Mouse (Mus musculus): ENCODE measurements around the gene Ccdc85c. TPM values are rescaled to one million over a fixed set of nuclear protein-coding genes. Genes with fewer than 3 reads are reported as not detected.

The Ccdc85c gene
- polyA plus RNA-seq, 1 experiment = 75.0 TPM

- Histone ChIP-seq H3K4me3 (replicated peaks; ENCODE audit: insufficient read depth, low read depth, low read length) (no peak overlapping the region), H3K4me1 (ENCODE audit: control insufficient read depth, insufficient read depth, low read length) (peaks cover 25% of the 10 kb centered on the region), H3K27me3 (ENCODE audit: control insufficient read depth, insufficient read depth, low read length) (no peaks in the 10 kb centered on the region), H3K27ac (ENCODE audit: insufficient read depth, low read length) (no peak overlapping the region)
- WGBS = 69% methylated on average over 8 of the region's 8 CpGs
- no peak for TF ChIP-seq POLR2A (IDR thresholded peaks at IDR 0.05; ENCODE audit: borderline replicate concordance, insufficient read depth, low read length)
- no peak for TF ChIP-seq CTCF (IDR thresholded peaks at IDR 0.05; ENCODE audit: borderline replicate concordance, insufficient read depth, low read depth, low read length)
- no peak for DNase-seq
These were observed 100.4 kb downstream of the Ccdc85c start for GRCm38 (mm10) chr12:108174606-108175505.

- TF ChIP-seq CTCF (IDR thresholded peaks at IDR 0.05; ENCODE audit: borderline replicate concordance, insufficient read depth, low read depth, low read length) (no peak), POLR2A (IDR thresholded peaks at IDR 0.05; ENCODE audit: borderline replicate concordance, insufficient read depth, low read length) (no peak)
- WGBS = 29% methylated on average over 4 of the region's 4 CpGs
- peak in 1 of 2 experiments; percentile 45 for DNase-seq
- H3K4me1 ChIP-seq (ENCODE audit: control insufficient read depth, insufficient read depth, low read length) = peaks cover 29% of the 10 kb centered on the region
- H3K27me3 ChIP-seq (ENCODE audit: control insufficient read depth, insufficient read depth, low read length) = no peaks in the 10 kb centered on the region
- H3K27ac ChIP-seq (ENCODE audit: insufficient read depth, low read length) = no peak overlapping the region
- H3K4me3 ChIP-seq (replicated peaks; ENCODE audit: insufficient read depth, low read depth, low read length) = no peak overlapping the region
These were observed 102.6 kb downstream of the Ccdc85c start for GRCm38 (mm10) chr12:108172639-108173038.

DNA sequence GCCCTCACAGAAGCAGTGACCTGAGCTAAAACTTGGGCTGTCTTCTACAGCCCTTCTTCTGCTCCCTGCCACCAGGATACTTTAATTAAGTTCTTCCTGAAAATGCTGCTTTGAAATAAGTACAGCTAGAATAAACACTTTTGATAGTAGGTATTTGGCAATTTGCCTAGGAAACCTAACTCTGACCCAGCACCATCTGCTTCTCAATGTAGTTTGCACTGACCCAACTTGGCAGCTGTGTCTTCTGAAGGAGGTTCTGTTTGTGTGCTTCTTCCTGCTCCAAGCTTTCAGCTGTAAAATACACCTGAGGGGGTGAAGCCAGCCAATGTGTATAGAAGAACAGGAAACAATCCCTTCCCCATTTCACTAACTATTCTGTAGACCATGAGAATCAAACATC is 103.9 kb downstream of the Ccdc85c start:
- TF ChIP-seq POLR2A (IDR thresholded peaks at IDR 0.05; ENCODE audit: borderline replicate concordance, insufficient read depth, low read length) = no peak
- no peak for TF ChIP-seq CTCF (IDR thresholded peaks at IDR 0.05; ENCODE audit: borderline replicate concordance, insufficient read depth, low read depth, low read length)
- Histone ChIP-seq H3K4me3 (replicated peaks; ENCODE audit: insufficient read depth, low read depth, low read length) (no peak overlapping the region), H3K27me3 (ENCODE audit: control insufficient read depth, insufficient read depth, low read length) (no peaks in the 10 kb centered on the region), H3K4me1 (ENCODE audit: control insufficient read depth, insufficient read depth, low read length) (peaks cover 23% of the 10 kb centered on the region), H3K27ac (ENCODE audit: insufficient read depth, low read length) (no peak overlapping the region)
- peak in 1 of 2 experiments; percentile 43 for DNase-seq

DNA sequence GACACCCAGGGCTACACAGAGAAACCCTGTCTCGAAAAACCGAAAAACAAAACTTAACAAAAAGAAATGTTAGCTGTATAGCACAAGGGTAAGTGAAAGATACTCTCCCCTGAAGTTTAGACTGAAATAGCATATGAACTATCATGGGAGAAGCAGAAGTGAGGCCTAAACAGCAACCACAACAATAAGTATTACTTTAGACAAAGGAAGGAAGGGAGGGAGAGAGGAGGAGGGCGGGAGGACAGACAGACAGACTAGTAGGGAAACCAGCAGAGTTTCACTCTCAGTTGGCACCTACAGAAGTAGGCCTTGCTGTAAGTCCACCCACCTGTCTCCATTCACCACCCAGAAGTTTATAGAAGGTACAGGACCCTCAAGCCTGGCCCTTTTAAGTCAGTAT is 104.8 kb downstream of the Ccdc85c start:
- H3K27me3 ChIP-seq (ENCODE audit: control insufficient read depth, insufficient read depth, low read length) = no peaks in the 10 kb centered on the region
- DNase-seq = no peak
- no peak for TF ChIP-seq POLR2A (IDR thresholded peaks at IDR 0.05; ENCODE audit: borderline replicate concordance, insufficient read depth, low read length)
- TF ChIP-seq CTCF (IDR thresholded peaks at IDR 0.05; ENCODE audit: borderline replicate concordance, insufficient read depth, low read depth, low read length) = no peak
- H3K4me1 ChIP-seq (ENCODE audit: control insufficient read depth, insufficient read depth, low read length) = peaks cover 23% of the 10 kb centered on the region
- H3K4me3 ChIP-seq (replicated peaks; ENCODE audit: insufficient read depth, low read depth, low read length) = no peak overlapping the region
- no peak overlapping the region for H3K27ac ChIP-seq (ENCODE audit: insufficient read depth, low read length)
- WGBS = 96% methylated on average over 3 of the region's 3 CpGs

GRCm38 (mm10) chr12:108168909-108169308 is 106.3 kb downstream of the Ccdc85c start:
- Histone ChIP-seq H3K4me3 (replicated peaks; ENCODE audit: insufficient read depth, low read depth, low read length) (no peak overlapping the region), H3K4me1 (ENCODE audit: control insufficient read depth, insufficient read depth, low read length) (peaks cover 30% of the 10 kb centered on the region), H3K27ac (ENCODE audit: insufficient read depth, low read length) (no peak overlapping the region), H3K27me3 (ENCODE audit: control insufficient read depth, insufficient read depth, low read length) (no peaks in the 10 kb centered on the region)
- no peak for DNase-seq
- TF ChIP-seq CTCF (IDR thresholded peaks at IDR 0.05; ENCODE audit: borderline replicate concordance, insufficient read depth, low read depth, low read length) = no peak
- TF ChIP-seq POLR2A (IDR thresholded peaks at IDR 0.05; ENCODE audit: borderline replicate concordance, insufficient read depth, low read length) = no peak
- WGBS = 62% methylated on average over 3 of the region's 3 CpGs

DNA sequence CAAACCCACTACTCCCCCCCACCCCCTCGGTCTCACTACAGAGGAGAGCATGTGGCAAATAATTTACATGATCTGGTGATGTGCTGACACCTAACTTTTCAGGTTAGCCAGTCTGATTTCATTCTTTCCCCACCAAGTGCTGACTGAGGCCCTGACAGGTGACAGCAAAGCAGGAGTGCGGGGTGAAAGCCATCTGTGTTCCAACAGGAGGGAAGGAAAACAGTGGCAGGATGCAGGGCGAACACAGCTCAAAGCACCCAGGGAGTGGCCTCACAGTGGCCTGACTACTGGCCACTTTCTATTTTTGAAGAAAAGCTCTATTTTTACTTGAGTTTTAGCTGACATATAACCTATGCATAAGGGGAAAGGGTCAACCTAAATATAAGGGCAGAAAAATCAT is 111.5 kb downstream of the Ccdc85c start:
- Histone ChIP-seq H3K4me3 (replicated peaks; ENCODE audit: insufficient read depth, low read depth, low read length) (no peak overlapping the region), H3K27me3 (ENCODE audit: control insufficient read depth, insufficient read depth, low read length) (no peaks in the 10 kb centered on the region), H3K4me1 (ENCODE audit: control insufficient read depth, insufficient read depth, low read length) (peaks cover 15% of the 10 kb centered on the region), H3K27ac (ENCODE audit: insufficient read depth, low read length) (no peak overlapping the region; the same call in 1 of the 2 replicates)
- TF ChIP-seq CTCF (IDR thresholded peaks at IDR 0.05; ENCODE audit: borderline replicate concordance, insufficient read depth, low read depth, low read length) (no peak), POLR2A (IDR thresholded peaks at IDR 0.05; ENCODE audit: borderline replicate concordance, insufficient read depth, low read length) (no peak)
- 15% methylated on average over 3 of the region's 3 CpGs for WGBS
- DNase-seq = peak; percentile 31 to 54

DNA sequence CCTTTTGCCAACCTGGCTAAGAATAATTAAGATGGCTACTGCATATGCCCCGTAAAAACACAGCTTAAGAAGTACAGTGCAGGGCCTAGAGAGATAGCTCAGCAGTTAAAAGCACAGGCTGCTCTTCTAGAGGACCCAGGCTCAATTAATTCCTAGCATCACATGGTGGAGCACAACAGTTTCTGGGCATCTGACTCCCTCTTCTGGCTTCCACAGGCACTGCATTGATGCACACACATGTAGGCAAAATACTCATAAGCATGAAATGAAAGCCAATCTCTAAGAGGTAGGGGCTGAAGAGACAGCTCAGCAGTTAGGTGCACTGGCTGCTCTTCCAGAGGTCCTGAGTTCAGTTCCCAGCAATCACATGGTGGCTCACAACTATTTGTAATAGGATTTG is 113.2 kb downstream of the Ccdc85c start:
- Histone ChIP-seq H3K4me1 (ENCODE audit: control insufficient read depth, insufficient read depth, low read length) (peaks cover 15% of the 10 kb centered on the region), H3K27me3 (ENCODE audit: control insufficient read depth, insufficient read depth, low read length) (no peaks in the 10 kb centered on the region), H3K4me3 (replicated peaks; ENCODE audit: insufficient read depth, low read depth, low read length) (no peak overlapping the region), H3K27ac (ENCODE audit: insufficient read depth, low read length) (no peak overlapping the region)
- DNase-seq = no peak
- peak; percentile 51; the same call in 1 of the 2 replicates for TF ChIP-seq CTCF (IDR thresholded peaks at IDR 0.05; ENCODE audit: borderline replicate concordance, insufficient read depth, low read depth, low read length)
- TF ChIP-seq POLR2A (IDR thresholded peaks at IDR 0.05; ENCODE audit: borderline replicate concordance, insufficient read depth, low read length) = no peak
- 81% methylated on average over 1 of the region's 1 CpGs for WGBS

- no peak for TF ChIP-seq CTCF (IDR thresholded peaks at IDR 0.05; ENCODE audit: borderline replicate concordance, insufficient read depth, low read depth, low read length)
- no peak for TF ChIP-seq POLR2A (IDR thresholded peaks at IDR 0.05; ENCODE audit: borderline replicate concordance, insufficient read depth, low read length)
These were observed 115.4 kb downstream of the Ccdc85c start for GRCm38 (mm10) chr12:108159863-108160262.

More at GRCm38 (mm10) chr12:108159863-108160262, 115.4 kb downstream of the Ccdc85c start:
- no peak for DNase-seq
- Histone ChIP-seq H3K4me3 (replicated peaks; ENCODE audit: insufficient read depth, low read depth, low read length) (no peak overlapping the region), H3K27me3 (ENCODE audit: control insufficient read depth, insufficient read depth, low read length) (no peaks in the 10 kb centered on the region), H3K27ac (ENCODE audit: insufficient read depth, low read length) (no peak overlapping the region), H3K4me1 (ENCODE audit: control insufficient read depth, insufficient read depth, low read length) (peaks cover 12% of the 10 kb centered on the region)

Other genes with a start within 250 kb of the Ccdc85c start
- gene Setd3, start 96.1 kb downstream of the Ccdc85c start, polyA plus RNA-seq (2012; rRNA removed) = 117 and 122 TPM in 2 replicates
- 27.0 and 32.0 TPM in 2 replicates for gene Ccnk, start 95.8 kb downstream of the Ccdc85c start, polyA plus RNA-seq (2012; rRNA removed)
- gene Hhipl1, start 30.8 kb upstream of the Ccdc85c start, polyA plus RNA-seq (2012; rRNA removed) = 4.4 and 4.8 TPM in 2 replicates
- gene Cyp46a1, start 59.0 kb upstream of the Ccdc85c start, polyA plus RNA-seq (2012; rRNA removed) = 88.8 and 93.7 TPM in 2 replicates
- 89.7 and 93.9 TPM in 2 replicates for gene Eml1, start 95.5 kb upstream of the Ccdc85c start, polyA plus RNA-seq (2012; rRNA removed)

Measured in cerebellum, adult 2 months (tissue).